Mouse (Mus musculus): Measurements from ENCODE around the gene Dot1l. TPM values are rescaled to one million over a fixed set of nuclear protein-coding genes. Genes with fewer than 3 reads are reported as not detected.

Gene Dot1l
- 82.2 TPM for total RNA-seq (2023)

GRCm38 (mm10) chr10:80754594-80755290 is at the start of gene Dot1l:
Dot1l (plus strand) TSS chr10:80755206.

GRCm38 (mm10) chr10:80742180-80742978 is 12.6 kb upstream of the Dot1l start, which contains the start of gene Ap3d1:
Ap3d1 (minus strand) TSS chr10:80742264.

DNA sequence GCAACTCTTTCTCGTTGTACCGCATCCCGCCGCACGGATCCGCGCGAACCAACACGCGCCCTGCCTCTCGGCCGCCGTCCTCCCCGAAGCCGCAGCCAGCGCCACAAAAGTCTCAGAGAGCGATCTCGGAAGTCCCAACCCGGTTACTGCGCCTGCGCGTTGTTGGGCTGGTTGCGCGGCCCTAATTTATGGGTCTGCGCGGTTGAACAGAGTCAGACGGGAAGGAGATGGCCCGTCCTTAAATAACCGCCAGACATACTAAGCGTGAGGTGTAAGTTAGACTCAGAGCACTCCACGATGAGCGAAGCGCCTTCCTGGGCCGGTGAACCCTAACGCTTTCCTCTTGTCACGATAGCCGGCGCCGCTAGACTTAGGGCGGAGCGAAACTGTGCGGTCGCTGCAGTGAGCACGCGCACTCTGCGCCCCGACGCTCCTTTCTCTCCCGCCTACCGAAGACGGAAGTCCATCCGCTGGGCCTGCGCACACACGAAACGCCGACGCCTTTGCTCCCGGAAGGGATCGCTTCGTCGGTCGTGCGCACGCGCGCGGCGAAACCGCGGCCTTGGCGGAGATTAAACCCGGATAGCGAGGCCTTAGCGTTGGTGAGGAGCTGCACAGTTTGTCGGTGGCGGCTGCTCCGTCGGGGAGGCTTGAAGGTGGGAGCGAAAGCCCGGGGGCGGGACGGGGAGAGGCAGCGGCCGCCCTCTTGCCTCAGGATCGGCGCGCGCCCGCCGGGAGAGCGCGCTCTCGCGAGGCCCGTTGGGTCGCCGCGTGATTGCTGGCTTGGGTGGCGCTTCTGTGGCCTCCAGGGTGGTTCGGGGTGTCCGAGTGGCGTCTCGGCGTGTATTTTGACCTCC is 43.4 kb downstream of the Dot1l start, which contains the start of the genes Sf3a2 and Plekhj1:
Gene Sf3a2 (plus strand): TSS at position 49 of the 857 bp plus-strand sequence.
Gene Plekhj1 (minus strand): TSS at position 477 of the 857 bp plus-strand sequence.

GRCm38 (mm10) chr10:80804916-80805315 is 49.9 kb downstream of the Dot1l start, which contains the start of gene Amh:
Amh (plus strand) TSS chr10:80805243.

DNA sequence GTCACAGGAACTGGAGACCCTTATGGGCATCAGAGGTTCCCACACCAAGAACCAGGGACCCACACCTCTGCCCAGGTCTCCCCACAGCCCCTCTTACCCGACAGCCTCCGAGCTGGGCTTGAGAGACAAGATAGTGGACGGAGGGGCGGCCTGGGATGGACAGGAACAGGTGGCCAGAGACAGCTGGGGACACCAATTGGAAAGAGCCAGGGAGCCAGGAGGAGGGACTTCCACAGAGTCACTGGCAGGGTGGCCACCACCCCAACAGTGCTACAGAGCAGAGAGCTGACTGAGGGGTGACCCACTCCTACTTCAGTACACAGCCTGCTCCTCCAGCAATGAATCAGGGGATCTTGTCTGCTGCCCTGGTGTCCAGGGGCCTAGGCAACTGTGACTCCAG is 58.4 kb downstream of the Dot1l start, which contains the start of gene Jsrp1:
Gene Jsrp1 (minus strand): TSS at position 133 of the 400 bp plus-strand sequence.

GRCm38 (mm10) chr10:80826151-80827062 is 71.4 kb downstream of the Dot1l start, which contains the start of gene Oaz1:
Oaz1 (plus strand) TSS chr10:80826656.

DNA sequence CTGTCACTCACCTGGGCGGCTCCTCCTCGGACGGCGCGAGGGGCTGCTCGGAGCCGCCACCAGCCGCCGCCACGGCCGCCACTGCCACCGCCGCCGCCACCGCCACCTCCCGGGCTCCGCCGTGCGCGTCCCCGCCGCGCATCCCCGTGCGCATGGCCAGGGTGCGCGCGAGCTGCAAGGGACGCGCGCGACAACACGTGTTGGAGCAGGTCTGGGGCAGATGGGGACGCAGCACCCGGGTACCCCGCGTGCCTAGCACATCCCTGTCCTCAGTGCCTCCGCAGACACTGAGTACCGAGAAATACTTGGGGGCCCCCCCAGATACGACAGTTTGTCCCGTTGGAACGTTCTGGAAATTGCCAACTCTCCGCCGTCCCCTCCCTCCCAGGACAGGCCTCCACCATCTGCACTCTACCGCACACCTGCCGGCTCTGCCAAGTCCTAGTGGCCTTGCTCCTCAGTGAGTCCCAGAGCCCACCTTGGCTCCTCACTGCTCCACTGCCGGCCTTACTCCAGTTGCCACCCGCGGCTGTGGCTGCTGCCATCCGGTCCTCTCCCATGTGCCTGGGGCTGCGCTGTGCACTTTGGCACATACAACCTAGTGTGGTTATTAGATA is 89.0 kb downstream of the Dot1l start, which contains the start of gene Lingo3:
Gene Lingo3 (minus strand): TSS at position 109 of the 617 bp plus-strand sequence.

Other genes with a start within 250 kb of the Dot1l start
- not detected for gene Atp8b3, start 216.1 kb upstream of the Dot1l start, total RNA-seq (2023)
- 136 TPM for gene Rexo1, start 193.6 kb upstream of the Dot1l start, total RNA-seq (2023)
- gene Klf16, start 177.9 kb upstream of the Dot1l start, total RNA-seq (2023) = 27.8 TPM
- gene Abhd17a, start 164.9 kb upstream of the Dot1l start, total RNA-seq (2023) = 51.8 TPM
- gene Scamp4, start 152.3 kb upstream of the Dot1l start, total RNA-seq (2023) = 51.3 TPM
- gene Adat3, start 152.3 kb upstream of the Dot1l start, total RNA-seq (2023) = 7.8 TPM
- 5.4 TPM for gene Gm49322, start 149.2 kb upstream of the Dot1l start, total RNA-seq (2023)
- gene Csnk1g2, start 132.4 kb upstream of the Dot1l start, total RNA-seq (2023) = 206 TPM
- 26.8 TPM for gene Btbd2, start 98.1 kb upstream of the Dot1l start, total RNA-seq (2023)
- gene Mknk2, start 77.1 kb upstream of the Dot1l start, total RNA-seq (2023) = 304 TPM
- gene Mob3a, start 53.2 kb upstream of the Dot1l start, total RNA-seq (2023) = 150 TPM
- 62.9 TPM for gene Izumo4, start 53.0 kb upstream of the Dot1l start, total RNA-seq (2023)
- gene Ap3d1, start 12.9 kb upstream of the Dot1l start, total RNA-seq (2023) = 126 TPM
- 63.1 TPM for gene Sf3a2, start 43.0 kb downstream of the Dot1l start, total RNA-seq (2023)
- 116 TPM for gene Plekhj1, start 43.4 kb downstream of the Dot1l start, total RNA-seq (2023)
- 2.4 TPM for gene Amh, start 50.0 kb downstream of the Dot1l start, total RNA-seq (2023)
- not detected for gene Jsrp1, start 58.3 kb downstream of the Dot1l start, total RNA-seq (2023)
- gene Oaz1, start 71.5 kb downstream of the Dot1l start, total RNA-seq (2023) = 545 TPM
- gene Lingo3, start 88.8 kb downstream of the Dot1l start, total RNA-seq (2023) = not detected
- gene Lsm7, start 100.0 kb downstream of the Dot1l start, total RNA-seq (2023) = 24.7 TPM
- 39.0 TPM for gene Sppl2b, start 100.1 kb downstream of the Dot1l start, total RNA-seq (2023)
- not detected for gene Tmprss9, start 116.6 kb downstream of the Dot1l start, total RNA-seq (2023)
- gene Timm13, start 145.8 kb downstream of the Dot1l start, total RNA-seq (2023) = 72.7 TPM
- 10.2 TPM for gene Lmnb2, start 163.0 kb downstream of the Dot1l start, total RNA-seq (2023)
- gene Gadd45b, start 174.9 kb downstream of the Dot1l start, total RNA-seq (2023) = 28.6 TPM

Data from CD4-positive naive resting alpha-beta T cell, adult 57 days (primary cell).